Mouse (Mus musculus) stomach, embryonic 15.5 days (tissue): ENCODE results near the gene Irx4. TPM values are rescaled to one million over a fixed set of nuclear protein-coding genes. Genes with fewer than 3 reads are reported as not detected.
A peak's percentile ranks its signal among the peaks of the same experiment; 100 is the strongest.

Experiments used
- ATAC-seq: fragments of 200-750 bp; cut with Nextera tagmentation; 2 replicates; pipeline ENCODE4 v1.8.0; 2017; ENCODE audit warnings: low read depth, moderate number of reproducible peaks, moderate TSS enrichment; ENCODE audit not compliant: insufficient read depth, low FRiP score
- H3K27ac ChIP-seq: fragments of 300-500 bp; sonication (generic); 2 replicates; pipeline ENCODE4 v1.5.1; 2015; ENCODE audit warnings: mild to moderate bottlenecking, inconsistent platforms
- H3K27me3 ChIP-seq: fragments of 300-500 bp; sonication (generic); replicated peaks from 2 replicates; pipeline ENCODE4 v1.6.1; 2015; ENCODE audit warnings: inconsistent platforms
- H3K36me3 ChIP-seq: fragments of 300-500 bp; sonication (generic); 2 replicates; pipeline ENCODE4 v1.6.1; 2015; ENCODE audit warnings: inconsistent platforms
- H3K4me1 ChIP-seq: fragments of 300-500 bp; sonication (generic); 2 replicates; pipeline ENCODE4 v1.6.1; 2015; ENCODE audit warnings: inconsistent platforms
- H3K4me2 ChIP-seq: fragments of 300-500 bp; sonication (generic); 2 replicates; pipeline ENCODE4 v1.6.1; 2015; ENCODE audit warnings: mild to moderate bottlenecking, inconsistent platforms
- H3K4me3 ChIP-seq: fragments of 300-500 bp; sonication (generic); replicated peaks from 2 replicates; pipeline ENCODE4 v1.5.1; 2015; ENCODE audit warnings: inconsistent platforms
- H3K9ac ChIP-seq: fragments of 300-500 bp; sonication (generic); 2 replicates; pipeline ENCODE4 v1.6.1; 2015; ENCODE audit warnings: inconsistent platforms
- H3K9me3 ChIP-seq: fragments of 300-500 bp; sonication (generic); 2 replicates; pipeline ENCODE4 v1.6.1; 2016; ENCODE audit warnings: inconsistent platforms
- WGBS: fragments of 180-500 bp; shearing (Covaris S2); methylation state at CpG from one replicate; pipeline ENCODE4 v1.1.7; 2015; 5-methylcytosine and 5-hydroxymethylcytosine counted together
- polyA plus RNA-seq: library from polyadenylated mRNA; unstranded; fragments of >200 nt; fragmentation: Nextera tagmentation; extraction: Ambion mirVana; gene quantifications from 2 replicates; pipeline ENCODE4 v1.2.1, GENCODE M21; 2015

The Irx4 gene
- polyA plus RNA-seq, 1 experiment from 2014 or later = 0.12 TPM

- H3K9ac ChIP-seq = no peak overlapping the region
- H3K9me3 ChIP-seq = no peaks in the 10 kb centered on the region
- no peaks in the 10 kb centered on the region for H3K36me3 ChIP-seq
- WGBS = 1% methylated on average over 53 of the region's 53 CpGs
- H3K4me1 ChIP-seq = peaks cover 10% of the 10 kb centered on the region; the same call in 1 of the 2 replicates
- peak overlapping the region; percentile 48 for H3K4me2 ChIP-seq
- ATAC-seq = no peak
- peak overlapping the region; percentile 26 for H3K4me3 ChIP-seq
- H3K27me3 ChIP-seq = peaks cover 91% of the 10 kb centered on the region
- H3K27ac ChIP-seq = no peak overlapping the region
Measured at GRCm38 (mm10) chr13:73271336-73272242, 11.3 kb downstream of the Irx4 start.

- no peaks in the 10 kb centered on the region for H3K9me3 ChIP-seq
- ATAC-seq = no peak
- H3K27me3 ChIP-seq = peaks cover 79% of the 10 kb centered on the region
- no peak overlapping the region for H3K4me3 ChIP-seq
- no peaks in the 10 kb centered on the region for H3K36me3 ChIP-seq
- no peak overlapping the region for H3K4me2 ChIP-seq
- no peak overlapping the region for H3K27ac ChIP-seq
- H3K4me1 ChIP-seq = peaks cover 10% of the 10 kb centered on the region; the same call in 1 of the 2 replicates
- H3K9ac ChIP-seq = no peak overlapping the region
Measured at GRCm38 (mm10) chr13:73272794-73273282, 12.6 kb downstream of the Irx4 start.

GRCm38 (mm10) chr13:73273536-73273935, 13.3 kb downstream of the Irx4 start:
- H3K4me3 ChIP-seq = no peak overlapping the region
- H3K9ac ChIP-seq = no peak overlapping the region
- peaks cover 10% of the 10 kb centered on the region; the same call in 1 of the 2 replicates for H3K4me1 ChIP-seq
- peaks cover 72% of the 10 kb centered on the region for H3K27me3 ChIP-seq
- no peaks in the 10 kb centered on the region for H3K36me3 ChIP-seq
- no peak for ATAC-seq
- no peaks in the 10 kb centered on the region for H3K9me3 ChIP-seq
- no peak overlapping the region for H3K27ac ChIP-seq
- H3K4me2 ChIP-seq = no peak overlapping the region
- WGBS = 18% methylated on average over 1 of the region's 1 CpGs

- no peak for ATAC-seq
- 72% methylated on average over 6 of the region's 6 CpGs for WGBS
Measured at GRCm38 (mm10) chr13:73277361-73277760, 17.1 kb downstream of the Irx4 start.

GRCm38 (mm10) chr13:73277797-73278196, 17.5 kb downstream of the Irx4 start:
- 21% methylated on average over 1 of the region's 1 CpGs for WGBS
- no peak for ATAC-seq
- no peaks in the 10 kb centered on the region for H3K4me1 ChIP-seq
- H3K27me3 ChIP-seq = peaks cover 29% of the 10 kb centered on the region
- H3K4me2 ChIP-seq = no peak overlapping the region
- no peak overlapping the region for H3K9ac ChIP-seq
- H3K27ac ChIP-seq = no peak overlapping the region
- no peaks in the 10 kb centered on the region for H3K9me3 ChIP-seq
- no peak overlapping the region for H3K4me3 ChIP-seq
- H3K36me3 ChIP-seq = no peaks in the 10 kb centered on the region

More at GRCm38 (mm10) chr13:73277361-73277760, 17.1 kb downstream of the Irx4 start:
- H3K4me2 ChIP-seq = no peak overlapping the region
- no peak overlapping the region for H3K4me3 ChIP-seq
- no peaks in the 10 kb centered on the region for H3K4me1 ChIP-seq
- no peak overlapping the region for H3K27ac ChIP-seq
- no peaks in the 10 kb centered on the region for H3K36me3 ChIP-seq
- no peak overlapping the region for H3K9ac ChIP-seq
- peaks cover 33% of the 10 kb centered on the region for H3K27me3 ChIP-seq
- no peaks in the 10 kb centered on the region for H3K9me3 ChIP-seq

- Histone ChIP-seq H3K4me2 (no peak overlapping the region), H3K9ac (no peak overlapping the region), H3K4me1 (no peaks in the 10 kb centered on the region), H3K4me3 (no peak overlapping the region), H3K27me3 (peaks cover 15% of the 10 kb centered on the region), H3K9me3 (no peaks in the 10 kb centered on the region), H3K27ac (0 out of 2 replicates have a peak overlapping the region, but pooled peaks have one; percentile 4), H3K36me3 (no peaks in the 10 kb centered on the region)
- peak; percentile 24; the same call in 1 of the 2 replicates for ATAC-seq
- 80% methylated on average over 1 of the region's 1 CpGs for WGBS
Measured at GRCm38 (mm10) chr13:73279196-73279595, 18.9 kb downstream of the Irx4 start.

- Histone ChIP-seq H3K27ac (no peak overlapping the region), H3K4me1 (no peaks in the 10 kb centered on the region), H3K9ac (no peak overlapping the region), H3K4me2 (no peak overlapping the region), H3K9me3 (no peaks in the 10 kb centered on the region), H3K36me3 (no peaks in the 10 kb centered on the region), H3K27me3 (no peaks in the 10 kb centered on the region), H3K4me3 (no peak overlapping the region)
- ATAC-seq = no peak
- 69% methylated on average over 2 of the region's 2 CpGs for WGBS
Measured at GRCm38 (mm10) chr13:73282407-73282806, 22.1 kb downstream of the Irx4 start.

GRCm38 (mm10) chr13:73283534-73283933, 23.3 kb downstream of the Irx4 start:
- Histone ChIP-seq H3K27me3 (no peaks in the 10 kb centered on the region), H3K36me3 (no peaks in the 10 kb centered on the region), H3K9ac (no peak overlapping the region), H3K9me3 (no peaks in the 10 kb centered on the region), H3K4me1 (no peaks in the 10 kb centered on the region), H3K4me3 (no peak overlapping the region), H3K4me2 (no peak overlapping the region), H3K27ac (no peak overlapping the region)
- ATAC-seq = no peak
- 81% methylated on average over 1 of the region's 1 CpGs for WGBS

- H3K4me1 ChIP-seq = no peaks in the 10 kb centered on the region
- H3K36me3 ChIP-seq = no peaks in the 10 kb centered on the region
- H3K9ac ChIP-seq = no peak overlapping the region
- H3K27ac ChIP-seq = peak overlapping the region; percentile 68
- H3K4me3 ChIP-seq = no peak overlapping the region
- 65% methylated on average over 6 of the region's 6 CpGs for whole genome bisulfite sequencing
- no peaks in the 10 kb centered on the region for H3K27me3 ChIP-seq
- ATAC-seq = peak; percentile 84
- H3K9me3 ChIP-seq = no peaks in the 10 kb centered on the region
- no peak overlapping the region for H3K4me2 ChIP-seq
Measured at GRCm38 (mm10) chr13:73290206-73290605, 29.9 kb downstream of the Irx4 start.

GRCm38 (mm10) chr13:73291102-73291501, 30.8 kb downstream of the Irx4 start:
- Histone ChIP-seq H3K9ac (no peak overlapping the region), H3K4me2 (no peak overlapping the region), H3K9me3 (no peaks in the 10 kb centered on the region), H3K4me1 (no peaks in the 10 kb centered on the region), H3K27me3 (no peaks in the 10 kb centered on the region), H3K27ac (peak overlapping the region; percentile 52; the same call in 1 of the 2 replicates), H3K4me3 (no peak overlapping the region), H3K36me3 (no peaks in the 10 kb centered on the region)
- no peak for ATAC-seq
- WGBS = 21% methylated on average over 2 of the region's 2 CpGs

- H3K36me3 ChIP-seq = no peaks in the 10 kb centered on the region
- ATAC-seq = no peak
- H3K4me1 ChIP-seq = no peaks in the 10 kb centered on the region
- no peak overlapping the region for H3K4me3 ChIP-seq
- 70% methylated on average over 4 of the region's 4 CpGs for whole genome bisulfite sequencing
- H3K9me3 ChIP-seq = no peaks in the 10 kb centered on the region
- no peak overlapping the region for H3K4me2 ChIP-seq
- no peak overlapping the region for H3K27ac ChIP-seq
- H3K9ac ChIP-seq = no peak overlapping the region
- H3K27me3 ChIP-seq = no peaks in the 10 kb centered on the region
Measured at GRCm38 (mm10) chr13:73298717-73299116, 38.4 kb downstream of the Irx4 start.

- no peak overlapping the region for H3K9ac ChIP-seq
- no peak overlapping the region for H3K4me3 ChIP-seq
- no peaks in the 10 kb centered on the region for H3K4me1 ChIP-seq
- no peaks in the 10 kb centered on the region for H3K9me3 ChIP-seq
- H3K4me2 ChIP-seq = no peak overlapping the region
- 92% methylated on average over 5 of the region's 5 CpGs for WGBS
- no peak for ATAC-seq
- no peaks in the 10 kb centered on the region for H3K36me3 ChIP-seq
- H3K27ac ChIP-seq = no peak overlapping the region
- no peaks in the 10 kb centered on the region for H3K27me3 ChIP-seq
Measured at GRCm38 (mm10) chr13:73299322-73299721, 39.0 kb downstream of the Irx4 start.
